ENCODE assay signal across 9 mouse cellular contexts in genomic region chr15:83156929-83157666, GRCm38 (mm10). TPM values are rescaled to one million over a fixed set of nuclear protein-coding genes. Genes with fewer than 3 reads are reported as not detected.
DNase-seq lines count a peak whose midpoint lies in the region; ATAC-seq and TF ChIP-seq lines count a peak whose summit lies in the region.
"Had no signal": no experiment of that assay in that cellular context is flagged by ENCODE, and none has a peak within 500 bp of the region (broad histone marks: within the 10 kb centered on the region; RNA-seq: fewer than 3 reads in every experiment).

No protein-coding gene starts in this region.

- no peak overlapping the region for H3K27ac ChIP-seq in hindbrain, postnatal 0 days
- H3K27ac ChIP-seq in hindbrain, embryonic 16.5 days (ENCODE audit: low read depth, low read length), result no peak overlapping the region
- H3K27ac ChIP-seq in bone marrow, adult 2 months (ENCODE audit: control insufficient read depth, insufficient read depth, low read depth, low read length, poor library complexity), result no peak overlapping the region
- no peak overlapping the region for H3K27ac ChIP-seq in neural tube, embryonic 11.5 days (ENCODE audit: low read depth, low read length)
- H3K27ac ChIP-seq: neural tube, embryonic 13.5 days had no signal

- H3K4me1 ChIP-seq in hindbrain, postnatal 0 days (ENCODE audit: insufficient read depth, low read length), result no peaks in the 10 kb centered on the region
- no peaks in the 10 kb centered on the region for H3K4me1 ChIP-seq in hindbrain, embryonic 16.5 days (ENCODE audit: control insufficient read depth, insufficient read depth, low read depth, low read length)
- H3K4me1 ChIP-seq in E14TG2a.4 (replicated peaks; ENCODE audit: low read depth, low read length), result peaks cover 66% of the 10 kb centered on the region
- peaks cover 1% of the 10 kb centered on the region; the same call in 1 of the 2 replicates for H3K4me1 ChIP-seq in bone marrow, adult 2 months (ENCODE audit: control insufficient read depth, insufficient read depth, low read length)
- peaks cover 10% of the 10 kb centered on the region for H3K4me1 ChIP-seq in neural tube, embryonic 11.5 days (ENCODE audit: control insufficient read depth, insufficient read depth, low read length)

- TF ChIP-seq POLR2A in bone marrow, adult 2 months (IDR thresholded peaks at IDR 0.05; ENCODE audit: borderline replicate concordance, control insufficient read depth, low read depth, low read length), result no peak

- H3K4me3 ChIP-seq in hindbrain, postnatal 0 days (ENCODE audit: low read length), result no peak overlapping the region
- no peak overlapping the region for H3K4me3 ChIP-seq in hindbrain, embryonic 16.5 days (ENCODE audit: low read length)
- peak overlapping the region; percentile 29; the same call in 1 of the 2 replicates for H3K4me3 ChIP-seq in E14TG2a.4 (replicated peaks; ENCODE audit: low read length)
- no peak overlapping the region for H3K4me3 ChIP-seq in bone marrow, adult 2 months (replicated peaks; ENCODE audit: control insufficient read depth, low read depth, low read length)
- no peak overlapping the region for H3K4me3 ChIP-seq in neural tube, embryonic 11.5 days (ENCODE audit: low read depth, low read length)
- H3K4me3 ChIP-seq: neural tube, embryonic 13.5 days had no signal

- DNase-seq in hindbrain, postnatal 0 days (ENCODE audit: low spot score), result peak; percentile 44
- peak; percentile 65 for DNase-seq in gastrocnemius, postnatal 25 days
- peak; percentile 68 to 72 for DNase-seq in kidney, postnatal 25 days
- peak; percentile 67 for DNase-seq in neural tube, embryonic 11.5 days (ENCODE audit: low spot score)
- DNase-seq in yolk sac, embryonic 10.5 days (ENCODE audit: low spot score), result peak; percentile 57

- no peaks in the 10 kb centered on the region for H3K9me3 ChIP-seq in hindbrain, postnatal 0 days (ENCODE audit: low read length)
- peaks cover 3% of the 10 kb centered on the region for H3K9me3 ChIP-seq in hindbrain, embryonic 16.5 days (ENCODE audit: control insufficient read depth, low read length)
- H3K9me3 ChIP-seq in E14TG2a.4 (ENCODE audit: low read length), result no peaks in the 10 kb centered on the region
- no peaks in the 10 kb centered on the region for H3K9me3 ChIP-seq in neural tube, embryonic 11.5 days (ENCODE audit: control insufficient read depth, low read length)
- H3K9me3 ChIP-seq: neural tube, embryonic 13.5 days had no signal

- peak; percentile 77 for TF ChIP-seq CTCF in hindbrain, postnatal 0 days (IDR thresholded peaks at IDR 0.05; ENCODE audit: low read depth)
- peak; percentile 94 for TF ChIP-seq CTCF in E14TG2a.4 (conservative IDR thresholded peaks at IDR 0.05; ENCODE audit: low read length)
- peak; percentile 77 for TF ChIP-seq CTCF in bone marrow, adult 2 months (IDR thresholded peaks at IDR 0.05; ENCODE audit: control insufficient read depth, insufficient read depth, low read length)

- peaks cover 35% of the 10 kb centered on the region for H3K36me3 ChIP-seq in hindbrain, postnatal 0 days (ENCODE audit: insufficient read depth, low read length)
- H3K36me3 ChIP-seq in hindbrain, embryonic 16.5 days (ENCODE audit: control insufficient read depth, insufficient read depth, low read length), result peaks cover 23% of the 10 kb centered on the region
- H3K36me3 ChIP-seq in E14TG2a.4 (ENCODE audit: insufficient read depth, low read length), result peaks cover 84% of the 10 kb centered on the region
- peaks cover 2% of the 10 kb centered on the region for H3K36me3 ChIP-seq in neural tube, embryonic 11.5 days (ENCODE audit: control insufficient read depth, insufficient read depth, low read length)

- WGBS in hindbrain, postnatal 0 days, result 67% methylated on average over 11 of the region's 11 CpGs
- 76% methylated on average over 11 of the region's 11 CpGs for WGBS in hindbrain, embryonic 16.5 days
- 83% methylated on average over 11 of the region's 11 CpGs for WGBS in bone marrow, adult 2 months
- whole genome bisulfite sequencing in neural tube, embryonic 11.5 days, result 83% methylated on average over 11 of the region's 11 CpGs

- no peak for ATAC-seq in hindbrain, postnatal 0 days
- no peak for ATAC-seq in hindbrain, embryonic 16.5 days
- ATAC-seq in neural tube, embryonic 11.5 days (ENCODE audit: insufficient read depth, low FRiP score, low TSS enrichment), result no peak

- no peak overlapping the region for H3K9ac ChIP-seq in hindbrain, postnatal 0 days (replicated peaks; ENCODE audit: low read length)
- H3K9ac ChIP-seq in hindbrain, embryonic 16.5 days (ENCODE audit: low read depth, low read length), result no peak overlapping the region
- no peak overlapping the region for H3K9ac ChIP-seq in neural tube, embryonic 11.5 days (ENCODE audit: low read length)
- H3K9ac ChIP-seq: neural tube, embryonic 13.5 days had no signal

- H3K27me3 ChIP-seq in hindbrain, postnatal 0 days (ENCODE audit: insufficient read depth, low read length), result no peaks in the 10 kb centered on the region
- no peaks in the 10 kb centered on the region for H3K27me3 ChIP-seq in hindbrain, embryonic 16.5 days (replicated peaks; ENCODE audit: control insufficient read depth, insufficient read depth, low read length)
- H3K27me3 ChIP-seq in E14TG2a.4 (ENCODE audit: insufficient read depth, low read length), result no peaks in the 10 kb centered on the region
- no peaks in the 10 kb centered on the region for H3K27me3 ChIP-seq in neural tube, embryonic 11.5 days (ENCODE audit: control insufficient read depth, insufficient read depth, low read length)
- H3K27me3 ChIP-seq: neural tube, embryonic 13.5 days had no signal

- no peak overlapping the region for H3K4me2 ChIP-seq in hindbrain, postnatal 0 days (ENCODE audit: low read depth, low read length)
- no peak overlapping the region for H3K4me2 ChIP-seq in hindbrain, embryonic 16.5 days (ENCODE audit: low read length)
- H3K4me2 ChIP-seq in neural tube, embryonic 11.5 days (ENCODE audit: low read depth), result no peak overlapping the region
- H3K4me2 ChIP-seq: neural tube, embryonic 13.5 days had no signal

RNA-seq across cellular contexts. Expression of gene Poldip3, which starts 7.9 kb away (rescaled TPM):
- total RNA-seq in hindbrain, postnatal 0 days (2014; rRNA removed), result 97.5 and 115 TPM in 2 replicates
- 96.9 and 103 TPM in 2 replicates for polyA plus RNA-seq in hindbrain, postnatal 0 days (2015; fragmentation: Nextera tagmentation; extraction: Ambion mirVana)
- 122 and 134 TPM in 2 replicates for polyA plus RNA-seq in hindbrain, embryonic 16.5 days (2015; fragmentation: Nextera tagmentation; extraction: Ambion mirVana)
- polyA plus RNA-seq in bone marrow, adult 2 months (2011; ENCODE audit: insufficient read depth, insufficient read length, low replicate concordance, missing spikeins), result 24.6 and 42.3 TPM in 2 replicates
- 10 to 100 TPM; 16.7 to 16.9 TPM for total RNA-seq in gastrocnemius, postnatal 25 days (2021)
- 180 and 196 TPM in 2 replicates for polyA plus RNA-seq in neural tube, embryonic 11.5 days (2014; fragmentation: Nextera tagmentation; extraction: Ambion mirVana)

RNA-seq across cellular contexts. Expression of gene Cyb5r3, which starts 15.3 kb away (rescaled TPM):
- 93.8 and 99.2 TPM in 2 replicates for total RNA-seq in hindbrain, postnatal 0 days (2014; rRNA removed)
- polyA plus RNA-seq in hindbrain, postnatal 0 days (2015; fragmentation: Nextera tagmentation; extraction: Ambion mirVana), result 117 and 136 TPM in 2 replicates
- polyA plus RNA-seq in hindbrain, embryonic 16.5 days (2015; fragmentation: Nextera tagmentation; extraction: Ambion mirVana), result 130 and 163 TPM in 2 replicates
- 53.6 and 59.1 TPM in 2 replicates for polyA plus RNA-seq in bone marrow, adult 2 months (2011; ENCODE audit: insufficient read depth, insufficient read length, low replicate concordance, missing spikeins)
- total RNA-seq in gastrocnemius, postnatal 25 days (2021), result 10 to 100 TPM; 47.0 to 65.7 TPM
- 175 and 179 TPM in 2 replicates for polyA plus RNA-seq in neural tube, embryonic 11.5 days (2014; fragmentation: Nextera tagmentation; extraction: Ambion mirVana)

RNA-seq across cellular contexts. Expression of gene Rrp7a, which starts 34.5 kb away (rescaled TPM):
- total RNA-seq in hindbrain, postnatal 0 days (2014; rRNA removed), result 157 and 207 TPM in 2 replicates
- 69.4 and 74.4 TPM in 2 replicates for polyA plus RNA-seq in hindbrain, postnatal 0 days (2015; fragmentation: Nextera tagmentation; extraction: Ambion mirVana)
- 78.2 and 93.9 TPM in 2 replicates for polyA plus RNA-seq in hindbrain, embryonic 16.5 days (2015; fragmentation: Nextera tagmentation; extraction: Ambion mirVana)
- polyA plus RNA-seq in bone marrow, adult 2 months (2011; ENCODE audit: insufficient read depth, insufficient read length, low replicate concordance, missing spikeins), result 24.6 and 31.6 TPM in 2 replicates
- 10 to 100 TPM; 41.8 to 42.8 TPM for total RNA-seq in gastrocnemius, postnatal 25 days (2021)
- 64.0 and 78.6 TPM in 2 replicates for polyA plus RNA-seq in neural tube, embryonic 11.5 days (2014; fragmentation: Nextera tagmentation; extraction: Ambion mirVana)
